Mouse (Mus musculus) kidney, embryonic 16.5 days (tissue): ENCODE results near the gene Adra1b. TPM values are rescaled to one million over a fixed set of nuclear protein-coding genes. Genes with fewer than 3 reads are reported as not detected.

ENCODE experiments used
- ATAC-seq: fragments of 200-750 bp; cut with Nextera tagmentation; 2 replicates; pipeline ENCODE4 v1.8.0; 2017; ENCODE audit warnings: moderate TSS enrichment; ENCODE audit not compliant: low FRiP score, low TSS enrichment
- H3K27ac ChIP-seq: fragments of 300-500 bp; sonication (generic); 2 replicates; pipeline ENCODE4 v1.5.1; 2014; ENCODE audit warnings: low read length
- H3K27me3 ChIP-seq: fragments of 300-500 bp; sonication (generic); 2 replicates; pipeline ENCODE4 v1.6.1; 2014; ENCODE audit warnings: low read length, control low read depth, mixed read lengths; ENCODE audit not compliant: insufficient read depth
- H3K36me3 ChIP-seq: fragments of 300-500 bp; sonication (generic); 2 replicates; pipeline ENCODE4 v1.6.1; 2014; ENCODE audit warnings: low read length, control low read depth, mixed read lengths; ENCODE audit not compliant: insufficient read depth
- H3K4me1 ChIP-seq: fragments of 300-500 bp; sonication (generic); 2 replicates; pipeline ENCODE4 v1.6.1; 2014; ENCODE audit warnings: low read length, control low read depth, mixed read lengths; ENCODE audit not compliant: insufficient read depth
- H3K4me2 ChIP-seq: fragments of 300-500 bp; sonication (generic); replicated peaks from 2 replicates; pipeline ENCODE4 v1.6.1; 2014; ENCODE audit warnings: low read depth, low read length
- H3K4me3 ChIP-seq: fragments of 300-500 bp; sonication (generic); 2 replicates; pipeline ENCODE4 v1.5.1; 2014; ENCODE audit warnings: mild to moderate bottlenecking, low read length
- H3K9ac ChIP-seq: fragments of 300-500 bp; sonication (generic); replicated peaks from 2 replicates; pipeline ENCODE4 v1.6.1; 2014; ENCODE audit warnings: low read length
- H3K9me3 ChIP-seq: fragments of 300-500 bp; sonication (generic); 2 replicates; pipeline ENCODE4 v1.6.1; 2016; ENCODE audit warnings: low read length, control low read depth
- WGBS: fragments of 180-500 bp; shearing (Covaris S2); extraction: QIAGEN DNeasy Blood & Tissue Kit; methylation state at CpG from one replicate; pipeline ENCODE4 v1.1.7; 2014; 5-methylcytosine and 5-hydroxymethylcytosine counted together
- polyA plus RNA-seq: library from polyadenylated mRNA; unstranded; fragments of >200 nt; fragmentation: Nextera tagmentation; extraction: Ambion mirVana; gene quantifications from 2 replicates; pipeline ENCODE4 v1.2.1, GENCODE M21; 2015

The Adra1b gene
- polyA plus RNA-seq = 1.2 and 1.3 TPM in 2 replicates

DNA sequence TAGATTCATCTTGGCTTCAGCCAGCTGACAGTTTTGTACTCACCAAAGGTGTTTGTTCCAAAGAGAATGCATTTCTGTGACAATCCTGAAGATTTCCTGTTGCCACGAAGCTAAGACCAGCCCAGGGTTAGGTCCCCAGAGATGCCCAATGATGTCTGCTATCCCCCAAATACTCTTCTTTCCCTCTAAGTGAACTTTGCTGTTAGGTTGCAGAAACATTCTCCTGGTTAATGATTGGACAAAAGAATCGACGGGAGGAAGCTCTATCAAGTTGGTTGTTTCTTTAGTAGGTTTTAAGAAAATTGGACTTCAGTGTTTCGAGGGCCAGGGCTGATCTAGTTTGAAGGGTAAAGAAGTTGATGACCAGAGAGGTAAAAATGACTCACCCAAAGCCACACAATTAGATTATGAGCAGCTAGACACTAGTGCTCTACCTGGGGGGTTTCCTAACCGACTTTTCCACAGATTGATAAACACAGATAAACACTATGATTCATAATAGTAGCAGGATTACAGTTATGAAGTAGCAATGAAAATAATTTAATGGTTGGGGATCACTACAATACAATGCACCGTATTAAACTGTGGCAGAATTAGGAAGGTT, at the start of gene Adra1b:
TSS of gene Adra1b (minus strand) at position 160 of the 604 bp plus-strand sequence.
- Histone ChIP-seq H3K9me3 (no peaks in the 10 kb centered on the region), H3K27ac (no peak within 1 kb of the TSS), H3K4me1 (no peaks in the 10 kb centered on the region), H3K27me3 (no peaks in the 10 kb centered on the region), H3K36me3 (no peaks in the 10 kb centered on the region), H3K4me3 (no peak within 1 kb of the TSS), H3K4me2 (no peak within 1 kb of the TSS), H3K9ac (no peak within 1 kb of the TSS)
- WGBS = 70% methylated on average over 6 of the region's 6 CpGs
- no peak for ATAC-seq

DNA sequence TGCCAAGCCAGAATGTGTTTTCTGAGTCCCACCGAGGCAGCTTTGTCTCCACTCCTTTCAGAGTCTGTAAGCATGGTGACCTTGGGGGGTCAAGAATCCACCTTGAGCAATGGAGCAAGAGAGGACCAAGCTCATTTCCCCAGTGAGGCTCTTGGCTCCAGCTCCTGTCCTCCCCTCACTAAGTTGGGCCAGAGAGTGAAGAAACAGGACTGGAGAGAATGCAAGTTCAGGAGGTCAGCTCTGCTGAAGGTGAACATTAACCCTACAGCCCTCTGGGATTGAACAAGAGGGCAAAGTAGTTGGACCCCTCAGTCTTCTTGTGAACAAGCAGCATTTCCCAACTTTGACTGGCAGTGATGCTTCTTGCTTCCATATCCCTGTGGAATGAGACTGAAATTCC, 49.3 kb upstream of the Adra1b start:
- Histone ChIP-seq H3K27ac (no peak overlapping the region), H3K27me3 (no peaks in the 10 kb centered on the region), H3K9me3 (no peaks in the 10 kb centered on the region), H3K4me1 (no peaks in the 10 kb centered on the region), H3K4me3 (no peak overlapping the region), H3K36me3 (no peaks in the 10 kb centered on the region), H3K4me2 (no peak overlapping the region), H3K9ac (no peak overlapping the region)
- 42% methylated on average over 1 of the region's 1 CpGs for WGBS
- ATAC-seq = peak; percentile 79; the same call in 1 of the 2 replicates

DNA sequence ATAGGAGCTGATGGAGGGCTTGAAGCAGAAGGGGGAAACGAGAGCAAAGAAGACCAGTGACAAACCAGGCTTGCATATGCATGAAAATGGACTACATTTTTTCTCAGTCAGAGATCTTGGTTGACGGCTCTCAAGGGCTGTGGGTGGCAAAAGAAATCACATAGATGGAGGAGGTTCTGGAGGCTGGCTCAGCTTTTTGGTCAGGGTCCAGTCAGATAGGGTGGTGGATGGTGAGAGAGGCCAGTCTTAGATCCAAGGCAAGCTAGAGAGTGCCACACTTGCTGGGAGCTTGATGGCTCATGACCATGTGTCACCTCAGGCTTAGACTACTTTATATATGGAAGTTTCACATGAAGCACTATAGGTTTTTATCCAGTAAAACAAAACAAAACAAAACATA, 42.8 kb upstream of the Adra1b start:
- ATAC-seq = no peak
- WGBS = 88% methylated on average over 2 of the region's 2 CpGs
- Histone ChIP-seq H3K36me3 (no peaks in the 10 kb centered on the region), H3K4me2 (no peak overlapping the region), H3K4me1 (no peaks in the 10 kb centered on the region), H3K4me3 (no peak overlapping the region), H3K27ac (no peak overlapping the region), H3K9me3 (no peaks in the 10 kb centered on the region), H3K27me3 (no peaks in the 10 kb centered on the region), H3K9ac (no peak overlapping the region)

DNA sequence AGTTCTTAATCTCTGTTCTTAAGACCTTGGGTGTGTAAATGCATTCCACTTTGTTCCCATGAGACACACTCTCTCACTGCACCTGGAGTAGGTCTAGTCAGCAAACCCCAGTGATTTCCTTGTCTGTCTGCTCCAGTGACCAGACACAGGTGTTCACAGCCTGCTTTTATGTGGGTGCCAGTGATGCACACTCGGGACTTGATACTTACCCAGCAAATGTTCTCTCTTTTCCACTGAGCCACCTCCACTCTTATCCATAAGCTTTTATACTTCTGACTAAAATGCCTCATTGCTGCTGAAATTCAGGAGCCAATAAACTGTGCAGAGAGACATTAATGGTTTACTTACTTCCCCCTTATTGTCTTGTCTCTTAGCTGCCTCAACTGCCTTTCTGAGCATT, 42.2 kb upstream of the Adra1b start:
- ATAC-seq = no peak
- WGBS = 78% methylated on average over 1 of the region's 1 CpGs

DNA sequence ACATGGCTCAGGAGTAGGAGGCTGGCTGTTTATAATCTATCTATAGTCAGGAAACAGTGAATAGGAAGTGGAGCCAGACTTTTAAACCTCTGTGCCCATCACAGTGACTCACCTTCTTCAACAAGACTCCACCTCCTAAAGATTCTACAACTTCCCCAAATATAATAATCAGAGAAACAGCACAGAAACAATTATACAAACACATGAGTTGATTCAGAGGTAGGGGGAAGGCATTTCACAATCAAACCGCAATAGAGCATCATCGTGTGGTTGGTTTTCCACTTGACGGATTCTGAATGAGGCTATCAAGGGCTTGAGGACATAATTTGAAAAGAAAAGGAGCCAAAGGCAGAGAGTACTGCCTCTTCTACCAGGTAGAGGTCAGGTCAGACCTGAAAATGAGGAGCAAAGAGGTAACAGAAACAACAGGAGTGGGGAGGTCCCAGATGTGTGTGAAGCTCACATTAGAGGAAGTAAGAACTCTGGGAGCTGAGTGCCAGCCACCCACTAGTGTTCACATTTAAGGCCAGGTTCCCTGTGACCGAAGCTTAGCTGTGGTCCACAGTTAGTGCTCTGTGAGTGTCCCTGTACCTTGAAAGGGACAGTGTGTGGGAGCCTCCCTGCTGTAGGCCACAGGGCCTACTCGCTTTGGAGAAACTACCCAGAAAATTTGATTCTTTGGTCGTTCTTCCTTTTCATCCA, 39.6 kb upstream of the Adra1b start:
- no peaks in the 10 kb centered on the region for H3K27me3 ChIP-seq
- H3K4me3 ChIP-seq = no peak overlapping the region
- no peaks in the 10 kb centered on the region for H3K36me3 ChIP-seq
- 89% methylated on average over 6 of the region's 6 CpGs for WGBS
- H3K4me1 ChIP-seq = no peaks in the 10 kb centered on the region
- H3K27ac ChIP-seq = no peak overlapping the region
- H3K4me2 ChIP-seq = no peak overlapping the region
- no peak overlapping the region for H3K9ac ChIP-seq
- ATAC-seq = no peak
- H3K9me3 ChIP-seq = no peaks in the 10 kb centered on the region

More for the DNA sequence above, 42.2 kb upstream of the Adra1b start:
- no peaks in the 10 kb centered on the region for H3K9me3 ChIP-seq
- no peaks in the 10 kb centered on the region for H3K27me3 ChIP-seq
- H3K36me3 ChIP-seq = no peaks in the 10 kb centered on the region
- no peak overlapping the region for H3K4me3 ChIP-seq
- no peaks in the 10 kb centered on the region for H3K4me1 ChIP-seq
- H3K4me2 ChIP-seq = no peak overlapping the region
- no peak overlapping the region for H3K27ac ChIP-seq
- H3K9ac ChIP-seq = no peak overlapping the region

DNA sequence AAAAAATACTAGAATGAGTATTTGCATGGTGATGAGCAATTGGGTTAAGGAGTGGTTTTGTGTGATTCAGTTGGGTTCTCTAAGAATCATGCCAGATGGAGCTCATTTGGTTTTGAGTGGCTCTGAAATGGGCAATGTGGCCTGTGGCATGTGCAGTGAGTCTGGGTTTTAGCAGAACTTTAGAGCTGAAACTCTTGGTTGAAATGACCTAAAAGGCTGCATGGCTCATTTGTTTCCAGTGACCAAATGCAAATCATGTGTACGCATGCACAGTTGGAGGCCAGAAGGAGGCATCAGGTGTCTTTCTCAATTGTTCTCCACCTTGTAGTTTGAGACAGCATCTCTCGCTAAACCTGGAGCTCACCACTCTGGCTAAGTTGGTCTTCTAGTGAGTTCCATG, 35.0 kb upstream of the Adra1b start:
- WGBS = 83% methylated on average over 2 of the region's 2 CpGs
- Histone ChIP-seq H3K9me3 (no peaks in the 10 kb centered on the region), H3K36me3 (no peaks in the 10 kb centered on the region), H3K27me3 (no peaks in the 10 kb centered on the region), H3K4me1 (no peaks in the 10 kb centered on the region), H3K27ac (no peak overlapping the region), H3K4me3 (no peak overlapping the region), H3K9ac (no peak overlapping the region), H3K4me2 (no peak overlapping the region)
- ATAC-seq = no peak

DNA sequence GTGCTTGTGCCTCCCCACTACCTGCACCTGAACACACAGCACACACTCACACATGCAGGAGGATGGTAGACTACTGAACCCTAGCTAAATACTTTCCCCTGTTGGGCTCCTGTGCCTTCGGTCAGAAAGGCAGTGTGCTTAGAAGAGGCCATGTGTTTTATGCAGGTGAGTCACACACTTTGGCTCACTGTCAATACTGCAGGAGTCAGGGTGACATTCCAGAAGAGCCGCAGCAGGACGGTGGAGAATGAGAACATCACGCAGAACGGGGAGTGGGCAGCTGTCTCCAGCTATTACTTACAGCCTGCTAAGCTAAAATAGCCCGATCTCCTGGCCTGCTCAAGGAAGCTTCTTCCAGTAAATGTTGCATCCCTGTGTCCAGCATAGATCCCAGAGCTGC, 32.5 kb upstream of the Adra1b start:
- WGBS = 63% methylated on average over 6 of the region's 6 CpGs
- no peaks in the 10 kb centered on the region for H3K27me3 ChIP-seq
- H3K4me2 ChIP-seq = no peak overlapping the region
- no peaks in the 10 kb centered on the region for H3K9me3 ChIP-seq
- no peaks in the 10 kb centered on the region for H3K36me3 ChIP-seq
- no peaks in the 10 kb centered on the region for H3K4me1 ChIP-seq
- no peak for ATAC-seq
- H3K27ac ChIP-seq = no peak overlapping the region
- H3K4me3 ChIP-seq = no peak overlapping the region
- H3K9ac ChIP-seq = no peak overlapping the region

DNA sequence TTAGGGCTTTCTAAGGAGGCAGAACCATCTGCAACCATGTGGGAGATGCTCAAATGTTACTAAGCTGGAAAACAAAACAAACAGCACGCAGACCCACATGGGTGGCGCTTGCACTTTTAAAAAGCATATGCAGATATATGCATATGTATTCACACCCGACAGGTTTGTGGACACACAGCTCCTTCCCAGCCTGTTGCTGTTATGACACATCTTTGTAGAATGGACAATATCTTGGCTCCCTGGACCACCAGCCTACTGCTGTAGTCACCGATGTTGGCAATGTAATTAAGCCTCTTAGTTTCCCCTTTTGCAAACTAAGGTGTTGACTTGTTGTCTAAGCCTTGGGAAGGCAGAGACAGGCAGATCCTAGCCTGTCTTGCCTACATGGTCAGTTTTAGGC, 32.0 kb upstream of the Adra1b start:
- Histone ChIP-seq H3K9ac (no peak overlapping the region), H3K36me3 (no peaks in the 10 kb centered on the region), H3K9me3 (no peaks in the 10 kb centered on the region), H3K4me2 (no peak overlapping the region), H3K4me3 (no peak overlapping the region), H3K27me3 (no peaks in the 10 kb centered on the region), H3K4me1 (no peaks in the 10 kb centered on the region), H3K27ac (no peak overlapping the region)
- WGBS = 87% methylated on average over 4 of the region's 4 CpGs
- ATAC-seq = no peak

DNA sequence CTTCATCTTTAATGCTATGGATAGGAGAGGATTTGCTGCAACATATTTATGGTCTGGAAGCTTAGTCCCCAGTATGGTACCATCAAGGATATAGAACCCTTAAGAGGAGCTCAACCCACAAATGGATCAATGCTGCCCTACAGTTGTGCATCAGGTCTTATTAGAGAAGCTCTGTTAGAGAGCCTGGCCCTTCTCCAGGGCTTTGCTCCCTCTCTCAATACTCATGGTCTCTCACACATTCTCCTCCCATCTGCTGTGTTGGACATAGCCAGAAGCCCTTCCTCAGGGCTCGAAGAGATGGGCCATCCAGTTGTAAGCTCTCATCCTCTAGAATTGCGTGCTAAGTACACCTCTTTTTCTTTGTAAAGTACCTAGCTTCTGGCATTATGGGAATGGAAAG, 29.2 kb upstream of the Adra1b start:
- Histone ChIP-seq H3K4me2 (no peak overlapping the region), H3K27me3 (no peaks in the 10 kb centered on the region), H3K9ac (no peak overlapping the region), H3K4me1 (no peaks in the 10 kb centered on the region), H3K27ac (no peak overlapping the region), H3K4me3 (no peak overlapping the region), H3K36me3 (no peaks in the 10 kb centered on the region), H3K9me3 (no peaks in the 10 kb centered on the region)
- WGBS = 93% methylated on average over 2 of the region's 2 CpGs
- ATAC-seq = no peak

DNA sequence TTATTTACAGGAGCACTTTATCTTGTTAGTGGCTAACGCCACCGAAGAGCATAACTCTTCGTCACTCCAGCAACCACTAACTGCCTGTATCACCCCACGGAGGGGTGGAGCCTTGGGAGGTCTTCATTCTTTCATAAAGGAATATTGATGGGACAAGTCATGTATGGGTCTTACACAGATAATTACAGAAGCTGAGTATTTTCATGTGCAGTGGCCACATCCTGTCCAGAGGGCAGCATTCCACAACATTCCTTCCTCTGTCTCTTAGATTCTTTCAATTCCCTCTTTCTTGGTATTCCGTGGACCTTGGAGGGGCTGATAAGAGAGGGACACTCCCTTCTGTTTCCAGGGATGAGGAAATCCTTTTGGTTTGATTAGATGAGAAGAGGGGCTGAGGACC, 28.7 kb upstream of the Adra1b start:
- Histone ChIP-seq H3K27ac (no peak overlapping the region), H3K9ac (no peak overlapping the region), H3K4me1 (no peaks in the 10 kb centered on the region), H3K27me3 (no peaks in the 10 kb centered on the region), H3K4me3 (no peak overlapping the region), H3K9me3 (no peaks in the 10 kb centered on the region), H3K36me3 (no peaks in the 10 kb centered on the region), H3K4me2 (no peak overlapping the region)
- no peak for ATAC-seq
- WGBS = 67% methylated on average over 5 of the region's 5 CpGs
